Mouse (Mus musculus) spleen, adult 2 months (tissue): ENCODE measurements at regions not wholly inside any gene's neighbourhood (a gene's known extent, or its start where the extent isn't known, plus 50 kb on each side); places are given as distances from the start of the nearest gene placed in this dataset.

Experiments
- DNase-seq, 2 experiments: peaks; one replicate each; pipeline versions ENCODE4 v3.0.0 to v3.0.0-alpha.2; 2012 to 2021; ENCODE audit warnings: low spot score in 2 of 2, low read depth in 1 of 2
- H3K27ac ChIP-seq: fragments of 200-500 bp; 2 replicates; pipeline ENCODE4 v1.5.1; 2012; ENCODE audit warnings: low read length, inconsistent platforms; ENCODE audit not compliant: insufficient read depth
- H3K27me3 ChIP-seq: fragments of 200-500 bp; 2 replicates; pipeline ENCODE4 v1.6.1; 2012; ENCODE audit warnings: mild to moderate bottlenecking, moderate library complexity, low read length, inconsistent platforms; ENCODE audit not compliant: control insufficient read depth, insufficient read depth
- H3K36me3 ChIP-seq: fragments of 200-500 bp; 2 replicates; pipeline ENCODE4 v1.6.1; 2012; ENCODE audit warnings: mild to moderate bottlenecking, low read length, inconsistent platforms; ENCODE audit not compliant: control insufficient read depth, insufficient read depth
- H3K4me1 ChIP-seq: fragments of 200-500 bp; 2 replicates; pipeline ENCODE4 v1.6.1; 2011; ENCODE audit warnings: inconsistent platforms; ENCODE audit not compliant: control insufficient read depth, insufficient read depth, insufficient read length
- H3K4me3 ChIP-seq: fragments of 200-500 bp; 2 replicates; pipeline ENCODE4 v1.5.1; 2011; ENCODE audit warnings: mild to moderate bottlenecking, inconsistent platforms; ENCODE audit not compliant: insufficient read depth, insufficient read length; ENCODE audit errors: extremely low read depth
- CTCF ChIP-seq: fragments of 200-500 bp; IDR thresholded peaks from 2 replicates; pipeline ENCODE4 v1.5.1; 2011; ENCODE audit warnings: mild to moderate bottlenecking, inconsistent platforms; ENCODE audit not compliant: insufficient read depth, insufficient read length, insufficient replicate concordance; ENCODE audit errors: extremely low read depth
- POLR2A ChIP-seq: fragments of 200-500 bp; IDR thresholded peaks from 2 replicates; pipeline ENCODE4 v1.6.1; 2011; ENCODE audit warnings: low read depth, low read length, inconsistent platforms
- WGBS: fragments of 180-500 bp; shearing (Covaris S2); methylation state at CpG from one replicate; pipeline ENCODE4 v1.1.7; 2018; 5-methylcytosine and 5-hydroxymethylcytosine counted together

GRCm38 (mm10) chr15:50301831-50302230 lies 3582.9 kb upstream of the Gm7489 start:
- Histone ChIP-seq H3K36me3 (no peaks in the 10 kb centered on the region), H3K4me3 (no peak overlapping the region), H3K27ac (no peak overlapping the region), H3K4me1 (no peaks in the 10 kb centered on the region; the same call in 1 of the 2 replicates), H3K27me3 (no peaks in the 10 kb centered on the region)
- no peak for TF ChIP-seq CTCF
- TF ChIP-seq POLR2A, result no peak
- DNase-seq, result no peak
- WGBS, result 96% methylated on average over 3 of the region's 3 CpGs

- H3K4me1 ChIP-seq, result no peaks in the 10 kb centered on the region
- WGBS, result 93% methylated on average over 4 of the region's 4 CpGs
- no peak overlapping the region for H3K4me3 ChIP-seq
- no peaks in the 10 kb centered on the region for H3K36me3 ChIP-seq
- no peak overlapping the region for H3K27ac ChIP-seq
- H3K27me3 ChIP-seq, result no peaks in the 10 kb centered on the region
- DNase-seq, result no peak
- no peak for TF ChIP-seq CTCF
- no peak for TF ChIP-seq POLR2A
Observed at GRCm38 (mm10) chr15:50304085-50304484, 3580.6 kb upstream of the Gm7489 start.

- Histone ChIP-seq H3K27me3 (no peaks in the 10 kb centered on the region), H3K4me3 (no peak overlapping the region), H3K27ac (no peak overlapping the region), H3K36me3 (no peaks in the 10 kb centered on the region), H3K4me1 (no peaks in the 10 kb centered on the region)
- TF ChIP-seq POLR2A (no peak), CTCF (no peak)
- no peak for DNase-seq
Observed at GRCm38 (mm10) chr15:50320796-50321195, 3563.9 kb upstream of the Gm7489 start.

GRCm38 (mm10) chr15:50345536-50345935 lies 3539.2 kb upstream of the Gm7489 start:
- WGBS, result 98% methylated on average over 5 of the region's 5 CpGs
- Histone ChIP-seq H3K27me3 (no peaks in the 10 kb centered on the region), H3K36me3 (no peaks in the 10 kb centered on the region), H3K27ac (no peak overlapping the region), H3K4me3 (no peak overlapping the region), H3K4me1 (no peaks in the 10 kb centered on the region)
- DNase-seq, result no peak
- TF ChIP-seq POLR2A (no peak), CTCF (no peak)

- 89% methylated on average over 2 of the region's 2 CpGs for WGBS
- Histone ChIP-seq H3K27me3 (no peaks in the 10 kb centered on the region), H3K36me3 (no peaks in the 10 kb centered on the region), H3K4me3 (no peak overlapping the region), H3K4me1 (no peaks in the 10 kb centered on the region), H3K27ac (no peak overlapping the region)
- DNase-seq, result no peak
- TF ChIP-seq POLR2A (no peak), CTCF (no peak)
Observed at GRCm38 (mm10) chr15:50346953-50347352, 3537.8 kb upstream of the Gm7489 start.

- H3K27ac ChIP-seq, result no peak overlapping the region
Observed at GRCm38 (mm10) chr15:50360033-50360988, 3524.4 kb upstream of the Gm7489 start.

GRCm38 (mm10) chr15:50361334-50361733 lies 3523.4 kb upstream of the Gm7489 start:
- no peaks in the 10 kb centered on the region for H3K36me3 ChIP-seq
- DNase-seq, result peak; percentile 4 to 6
- 8% methylated on average over 8 of the region's 8 CpGs for WGBS
- no peaks in the 10 kb centered on the region; the same call in none of the 2 replicates for H3K4me1 ChIP-seq
- peak overlapping the region; percentile 42 for H3K27ac ChIP-seq
- H3K27me3 ChIP-seq, result no peaks in the 10 kb centered on the region
- H3K4me3 ChIP-seq, result peak overlapping the region; percentile 42
- no peak for TF ChIP-seq CTCF
- no peak for TF ChIP-seq POLR2A

More at GRCm38 (mm10) chr15:50360033-50360988, 3524.4 kb upstream of the Gm7489 start:
- Histone ChIP-seq H3K4me1 (no peaks in the 10 kb centered on the region; the same call in none of the 2 replicates), H3K36me3 (no peaks in the 10 kb centered on the region), H3K27me3 (no peaks in the 10 kb centered on the region), H3K4me3 (no peak overlapping the region)
- WGBS, result 89% methylated on average over 5 of the region's 5 CpGs
- DNase-seq, result no peak
- TF ChIP-seq POLR2A, result no peak
- no peak for TF ChIP-seq CTCF
